Mouse (Mus musculus) NIH3T3 (cell line): ENCODE measurements around the gene Ehf.
A peak's percentile ranks its signal among the peaks of the same experiment; 100 is the strongest.

ENCODE experiments used
- DNase-seq: peaks from one replicate; pipeline ENCODE4 v3.0.0-alpha.2; 2012; ENCODE audit warnings: low read depth

Ehf gene

DNA sequence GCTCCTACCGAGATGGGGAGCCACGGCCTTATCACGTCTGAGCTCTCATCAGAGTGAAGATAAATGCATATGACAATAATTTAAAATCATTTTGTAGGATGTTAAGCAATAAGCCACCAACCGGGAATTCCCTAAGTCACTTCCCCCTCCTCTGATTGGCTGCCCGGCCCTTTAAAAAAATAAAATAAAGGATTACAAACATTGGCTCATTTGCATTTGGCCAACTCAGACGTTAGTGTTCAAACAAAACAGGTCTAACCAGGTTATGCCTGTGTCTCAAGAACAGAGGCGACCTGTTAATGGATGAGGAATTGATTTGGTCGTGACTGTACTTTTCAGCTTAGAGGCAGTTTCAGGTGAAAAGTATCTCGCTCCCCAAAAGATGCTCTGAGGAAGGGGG lies at the start of gene Ehf:
Ehf (minus strand) TSS at position 147 of the 400 bp plus-strand sequence.
- DNase-seq = no peak

DNA sequence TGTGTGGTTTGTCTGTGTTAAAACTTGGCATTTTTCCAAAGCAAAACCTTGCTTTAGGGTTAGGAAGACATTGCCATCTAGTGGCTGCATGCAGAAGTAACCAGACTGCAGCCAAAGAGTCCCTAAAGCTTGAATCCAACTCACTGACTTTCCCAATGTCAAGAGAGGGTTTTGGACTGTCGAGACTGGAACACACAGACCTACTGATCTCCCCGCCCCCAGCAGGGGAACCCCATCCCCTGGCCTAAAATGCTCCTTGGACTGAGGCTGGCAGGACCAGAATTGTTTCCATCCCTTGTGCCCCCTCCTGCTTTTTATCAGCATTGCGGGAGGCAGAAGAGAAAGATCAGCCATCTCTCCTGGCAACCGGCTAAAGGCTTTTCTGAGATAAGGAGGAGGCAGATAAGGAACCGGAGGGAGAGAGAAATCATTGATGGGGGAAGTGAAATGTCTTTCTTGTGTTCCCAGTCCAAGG lies 44.4 kb upstream of the Ehf start:
- peak; percentile 78 for DNase-seq

DNA sequence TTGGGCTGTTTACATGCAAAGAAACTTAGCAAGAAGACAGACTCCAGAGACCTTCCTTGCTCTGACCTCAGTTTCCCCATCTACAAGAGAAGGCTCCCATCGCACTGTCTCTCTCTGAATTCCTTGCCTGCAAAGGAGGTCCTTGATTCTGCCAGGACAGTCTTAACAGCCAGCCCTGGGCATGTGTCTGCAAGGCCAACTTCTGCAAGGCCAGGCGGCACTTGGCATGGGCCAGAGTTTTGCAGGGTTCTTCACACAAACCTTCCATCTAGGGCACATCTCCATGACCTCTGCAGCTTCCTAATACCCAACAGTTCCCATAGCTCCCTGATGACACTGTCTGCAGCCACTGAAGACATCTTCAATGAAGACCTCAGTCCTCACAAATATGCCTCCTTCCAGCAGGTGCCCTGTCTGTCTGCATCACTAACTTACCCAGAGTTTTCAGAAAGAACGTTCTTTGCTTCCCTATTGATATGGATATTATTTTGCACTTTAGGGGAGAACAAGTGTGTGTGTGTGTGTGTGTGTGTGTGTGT lies 43.7 kb upstream of the Ehf start:
- no peak for DNase-seq

DNA sequence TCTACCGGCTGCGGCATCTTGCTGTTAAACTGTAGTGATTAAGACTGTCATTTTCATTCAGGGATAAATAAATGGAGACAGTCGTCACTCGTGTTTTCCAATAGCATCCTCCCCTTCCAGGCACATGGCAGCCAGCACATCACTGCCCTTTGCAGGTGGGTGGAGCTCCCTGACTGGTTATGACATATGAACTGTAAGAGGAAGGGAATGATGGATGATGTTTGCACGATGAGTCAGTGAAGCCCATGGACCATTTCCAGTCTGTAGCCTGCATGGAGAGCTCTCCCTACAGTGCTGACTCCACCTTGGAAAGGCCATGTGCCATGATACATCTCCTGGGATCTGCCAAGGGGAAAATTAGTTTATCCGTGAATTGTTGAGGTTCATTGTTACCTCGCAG lies 40.5 kb upstream of the Ehf start:
- DNase-seq = peak; percentile 86

DNA sequence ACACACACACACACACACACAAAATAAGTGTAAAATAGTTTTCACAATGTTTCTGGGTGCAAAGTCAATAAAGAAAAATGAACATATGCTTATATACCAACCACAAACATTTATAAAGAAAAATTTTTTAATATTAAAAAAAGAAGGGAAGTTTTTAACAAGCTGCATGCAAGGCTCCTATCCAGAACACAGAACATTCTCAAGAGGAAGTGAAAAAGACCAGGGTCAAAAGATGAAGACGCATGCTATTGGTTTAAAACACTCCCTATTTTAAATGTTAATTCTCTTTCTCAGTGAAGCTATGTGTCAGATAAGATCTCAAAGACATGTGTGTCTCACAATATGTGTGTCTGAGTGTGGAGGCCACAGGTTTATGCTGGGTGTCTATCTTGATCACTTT lies 39.0 kb upstream of the Ehf start:
- no peak for DNase-seq

DNA sequence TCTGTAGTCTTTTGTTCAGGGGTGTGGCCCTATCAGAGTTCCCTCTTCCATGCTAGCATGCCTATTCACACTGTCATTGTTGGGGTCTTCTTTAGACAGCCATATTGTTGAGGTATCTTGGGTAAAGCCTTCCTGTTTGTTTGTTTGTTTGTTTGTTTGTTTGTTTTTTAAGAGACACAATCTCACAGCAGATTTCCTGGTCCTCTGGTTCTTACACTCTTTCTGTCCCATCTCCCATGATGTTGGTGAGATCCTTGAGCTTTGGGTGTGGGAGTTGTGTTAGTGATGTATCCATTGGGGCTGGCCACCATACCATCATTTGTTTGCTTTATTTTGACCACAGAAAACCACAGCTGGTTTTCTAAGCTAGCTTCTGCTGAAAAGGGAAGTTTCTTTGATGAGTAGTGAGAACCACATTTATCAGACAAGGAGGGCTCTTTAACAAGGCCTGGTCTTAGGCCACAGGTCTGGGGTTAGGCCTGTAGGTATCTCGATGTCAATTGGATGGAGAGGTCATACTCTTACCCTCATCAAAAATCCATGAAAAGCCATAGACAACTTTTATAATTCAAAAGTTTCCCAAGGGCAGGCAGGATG lies 38.4 kb upstream of the Ehf start:
- DNase-seq = no peak

DNA sequence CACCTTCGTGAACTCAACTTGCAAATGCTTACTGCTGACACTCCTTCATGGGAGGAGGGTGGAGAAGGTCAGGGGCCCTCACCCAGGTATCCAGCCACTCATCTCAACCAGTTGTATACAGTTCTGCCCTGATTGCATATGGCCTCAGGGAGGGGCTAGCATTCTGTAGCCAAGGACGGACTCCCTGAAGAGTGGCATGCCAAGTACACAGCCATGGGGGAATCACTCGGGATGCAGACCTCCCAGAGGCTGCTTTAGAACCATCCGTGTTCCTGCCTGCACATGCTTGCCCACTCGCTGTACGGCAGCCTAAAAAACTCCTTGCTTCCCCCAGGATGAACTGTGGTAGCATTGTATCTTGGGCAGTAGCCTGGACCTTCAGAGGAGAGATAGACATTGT lies 35.6 kb upstream of the Ehf start:
- DNase-seq = no peak

DNA sequence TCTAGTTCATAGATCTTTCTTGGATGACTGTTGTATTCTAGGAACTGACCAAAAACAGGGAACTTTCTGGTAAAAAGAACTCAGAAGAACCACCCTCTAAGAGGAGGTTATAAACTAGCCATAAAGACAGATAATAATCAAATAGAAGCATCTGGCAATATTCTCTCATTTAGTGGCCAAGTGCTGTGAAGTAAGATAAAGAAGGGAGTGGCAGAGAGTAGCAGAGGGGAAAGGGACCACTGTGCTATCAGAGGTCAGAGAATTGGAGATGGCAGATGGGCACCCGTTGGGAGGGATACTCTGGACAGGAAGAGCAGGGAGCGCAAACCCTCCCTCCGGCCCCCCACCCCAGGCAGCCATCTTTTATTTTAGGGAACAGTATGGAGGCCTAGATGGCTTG lies 34.3 kb upstream of the Ehf start:
- DNase-seq = no peak

DNA sequence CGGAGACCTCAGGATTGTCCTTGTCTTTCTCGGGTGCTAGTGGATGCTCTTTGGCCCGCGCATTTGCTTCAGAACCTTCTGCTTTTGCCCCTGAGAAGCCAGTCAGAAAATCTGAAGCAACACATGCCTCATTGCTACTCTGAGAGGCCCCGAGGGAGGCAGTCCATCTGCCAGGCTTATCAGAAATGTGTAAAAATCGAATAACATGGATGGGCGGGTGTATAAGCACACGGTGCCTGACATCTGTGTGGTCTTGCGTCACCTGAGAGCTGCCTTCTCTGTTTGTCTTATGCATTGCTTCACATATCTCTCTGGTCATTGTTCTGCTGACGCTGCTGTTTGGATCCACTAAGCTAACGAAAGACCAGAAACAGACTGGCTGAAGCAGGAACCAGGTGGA lies 33.5 kb upstream of the Ehf start:
- DNase-seq = no peak

DNA sequence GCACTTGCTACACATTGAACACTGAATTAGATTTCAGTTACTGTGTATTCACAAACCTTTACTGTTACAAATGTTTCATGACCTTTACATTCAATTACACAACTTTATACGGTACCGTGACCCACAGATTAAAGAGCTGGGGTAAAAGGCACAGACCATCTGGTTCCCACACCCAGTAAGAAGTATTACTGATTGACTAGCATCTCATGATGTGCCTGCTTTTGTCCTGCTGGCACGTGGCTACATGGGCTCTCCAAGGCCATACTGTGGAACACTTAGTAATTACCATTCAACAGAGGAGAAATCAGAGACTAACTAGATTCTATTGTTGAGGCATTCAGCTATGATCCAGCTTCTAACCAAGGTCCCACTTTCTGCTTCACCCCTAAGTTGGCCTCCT lies 32.9 kb upstream of the Ehf start:
- no peak for DNase-seq

DNA sequence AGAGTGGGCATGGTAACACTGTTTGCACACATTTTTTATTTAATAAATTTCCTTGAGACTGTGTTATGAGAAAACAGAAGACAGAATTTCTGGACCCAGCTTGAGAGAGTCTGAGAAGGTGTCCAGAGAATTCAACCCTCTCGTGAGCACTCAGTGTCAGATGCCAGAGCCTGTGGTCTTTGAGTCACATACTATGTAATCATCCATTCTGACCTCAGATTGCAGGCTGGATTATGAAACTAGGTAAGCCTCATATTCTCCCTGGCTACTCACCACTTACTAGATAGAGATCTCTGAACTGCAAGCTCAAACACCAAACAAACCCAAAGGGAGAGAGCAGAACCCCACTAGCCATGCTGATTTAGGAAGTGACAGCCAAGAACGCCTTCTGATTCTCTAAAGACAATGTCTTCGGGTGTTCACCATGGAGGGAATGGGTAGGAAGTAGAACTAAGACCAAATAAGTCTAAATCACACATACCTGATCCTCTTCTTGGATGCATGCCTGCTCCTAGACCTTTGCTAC lies 28.7 kb upstream of the Ehf start:
- DNase-seq = peak; percentile 6

DNA sequence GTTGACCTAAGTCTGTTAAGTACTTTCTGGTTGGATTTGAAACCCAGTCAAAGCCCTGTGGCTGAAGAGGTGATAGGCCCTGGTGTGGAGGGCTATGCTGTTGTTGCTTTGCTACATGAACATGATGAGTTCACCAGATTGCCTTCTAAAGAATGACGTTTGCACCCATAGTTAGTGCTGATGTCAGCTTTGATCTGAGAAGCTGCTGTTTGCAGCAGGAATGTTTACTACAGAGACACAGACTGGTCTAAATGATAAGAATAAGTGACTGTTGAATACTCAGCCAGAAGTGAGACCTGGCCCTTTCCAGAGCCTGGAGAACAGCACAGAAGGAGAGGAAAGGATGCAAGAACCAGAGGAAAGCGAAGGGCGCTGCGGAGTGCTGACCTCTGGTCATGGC lies 25.7 kb upstream of the Ehf start:
- DNase-seq = no peak

DNA sequence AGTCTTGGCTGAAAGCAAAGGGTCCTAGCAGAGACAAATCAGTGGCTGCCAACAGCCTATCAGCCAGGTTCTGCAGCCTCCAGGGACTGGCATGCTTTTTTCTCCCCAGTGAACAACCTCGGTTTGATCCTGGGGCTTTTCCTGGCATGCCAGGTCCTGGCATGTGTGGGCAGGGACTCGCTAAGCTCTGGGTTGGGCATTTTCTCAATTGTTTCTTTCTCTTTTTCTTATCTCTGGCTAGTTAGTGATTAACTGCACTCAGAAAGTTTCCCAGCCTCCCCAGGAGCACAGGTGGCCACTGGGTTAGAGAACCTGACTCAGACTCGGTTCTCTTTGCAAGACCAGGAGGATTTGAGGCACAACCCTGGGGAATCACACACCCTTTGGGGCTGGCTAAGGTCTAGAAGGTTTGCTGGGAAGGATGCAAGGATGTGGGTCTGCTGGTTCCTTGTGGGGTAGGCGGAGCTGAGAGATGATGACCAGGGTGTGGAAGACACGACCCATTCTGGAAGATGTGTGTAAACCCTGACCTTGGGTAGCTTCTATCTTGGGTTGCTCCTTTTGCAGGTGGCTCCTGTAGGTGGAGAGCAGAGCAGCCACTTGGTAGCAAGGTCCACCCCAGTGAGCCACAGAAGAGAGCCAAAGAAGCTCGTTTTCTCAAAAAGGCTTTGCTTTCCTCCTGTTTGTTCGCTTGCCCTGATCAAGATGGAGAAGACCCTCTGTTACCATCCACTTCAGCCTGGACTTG lies 22.4 kb upstream of the Ehf start:
- DNase-seq = no peak

DNA sequence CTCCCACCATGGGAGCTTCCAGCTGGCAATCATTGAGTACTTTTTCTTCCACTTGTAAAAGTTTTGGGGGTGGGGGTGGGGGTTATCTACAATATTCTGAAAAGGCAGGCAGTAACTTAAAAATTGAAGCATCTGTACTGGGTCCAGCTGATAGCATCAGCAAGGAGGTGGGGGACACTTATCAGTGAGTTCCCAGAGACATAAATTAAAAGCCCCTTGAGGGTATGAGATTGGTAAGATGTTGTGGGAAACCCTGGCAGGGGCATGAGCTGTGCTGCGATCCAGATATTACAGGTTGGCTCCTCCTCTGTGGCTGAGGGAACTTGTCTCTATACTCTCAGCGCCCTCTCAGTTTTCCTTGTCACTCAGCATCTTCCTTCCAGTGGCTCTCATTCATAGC lies 21.2 kb upstream of the Ehf start:
- no peak for DNase-seq

DNA sequence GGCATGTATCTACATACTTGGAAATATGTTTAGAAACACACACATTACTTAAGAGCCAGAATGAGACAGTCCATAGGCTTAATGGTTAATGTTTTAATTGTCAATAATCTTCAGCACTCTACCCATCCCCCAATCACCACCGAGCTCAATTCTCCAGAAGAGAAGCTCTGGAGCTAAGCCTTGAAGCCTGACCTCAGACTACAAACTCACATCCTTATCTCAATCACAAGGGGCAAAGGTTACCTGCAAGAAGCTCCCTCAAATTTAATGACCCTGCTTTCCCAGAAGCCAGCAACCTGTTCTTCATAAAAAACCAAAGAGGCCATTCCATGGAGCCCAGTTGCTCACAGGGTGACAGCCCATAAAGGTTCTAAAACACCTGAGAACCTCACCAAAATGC lies 19.1 kb upstream of the Ehf start:
- DNase-seq = no peak

DNA sequence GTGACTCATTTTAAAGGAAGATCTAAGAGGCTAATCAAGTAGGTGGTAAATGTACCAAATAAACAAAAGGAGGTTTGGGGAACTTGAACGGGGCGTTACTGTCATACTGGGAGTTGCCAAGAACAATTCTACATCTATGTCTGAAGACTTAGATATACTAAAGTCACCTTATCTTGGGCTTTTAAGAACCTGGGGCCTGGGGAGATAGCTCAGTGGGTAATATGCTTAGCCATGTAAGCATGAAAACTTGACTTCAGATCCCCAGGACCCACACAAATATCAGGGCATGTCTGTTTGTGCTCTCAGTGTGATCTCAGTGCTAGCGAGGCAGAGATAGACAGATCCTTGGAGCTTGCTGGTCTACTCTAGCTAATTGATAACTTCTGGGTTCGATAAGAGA lies 18.6 kb upstream of the Ehf start:
- no peak for DNase-seq

DNA sequence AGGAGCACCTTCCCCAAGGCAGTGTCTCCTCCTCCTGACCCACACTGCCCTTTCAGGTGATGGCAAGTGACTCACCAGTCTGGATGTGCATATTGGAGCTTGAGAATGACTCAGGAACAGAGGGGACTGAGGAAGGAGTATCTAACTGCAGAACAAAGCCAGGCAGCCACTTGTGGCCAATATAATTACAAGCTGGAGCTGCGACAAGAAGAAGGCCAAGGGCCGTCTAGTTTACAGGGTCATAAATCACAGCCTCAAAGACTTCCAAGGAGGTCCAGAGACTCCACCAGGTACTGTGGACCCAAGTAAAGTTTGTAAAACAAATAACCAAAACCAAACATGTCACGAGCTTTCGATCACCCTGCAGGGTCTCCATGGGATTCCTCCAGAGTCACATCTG lies 10.9 kb upstream of the Ehf start:
- DNase-seq = no peak

DNA sequence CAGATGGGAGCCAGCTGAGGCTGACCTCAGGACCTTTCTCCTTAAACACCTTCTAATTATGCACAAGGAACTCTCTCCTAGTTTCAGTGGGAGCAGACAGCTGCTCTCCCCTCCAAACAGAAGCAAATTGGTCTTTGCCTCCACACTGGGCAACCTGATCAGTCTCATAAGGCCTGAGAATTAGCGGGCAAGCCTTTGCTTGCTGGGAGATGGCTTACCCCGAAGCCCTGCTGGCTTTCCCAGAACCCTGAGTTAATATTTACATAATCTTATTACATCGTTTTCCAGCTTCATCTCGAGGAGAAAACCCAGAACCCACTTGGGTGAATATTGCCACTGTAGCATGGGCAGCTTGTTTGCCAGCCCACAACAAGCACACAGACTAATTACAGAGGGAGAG lies 9.6 kb upstream of the Ehf start:
- DNase-seq = no peak

DNA sequence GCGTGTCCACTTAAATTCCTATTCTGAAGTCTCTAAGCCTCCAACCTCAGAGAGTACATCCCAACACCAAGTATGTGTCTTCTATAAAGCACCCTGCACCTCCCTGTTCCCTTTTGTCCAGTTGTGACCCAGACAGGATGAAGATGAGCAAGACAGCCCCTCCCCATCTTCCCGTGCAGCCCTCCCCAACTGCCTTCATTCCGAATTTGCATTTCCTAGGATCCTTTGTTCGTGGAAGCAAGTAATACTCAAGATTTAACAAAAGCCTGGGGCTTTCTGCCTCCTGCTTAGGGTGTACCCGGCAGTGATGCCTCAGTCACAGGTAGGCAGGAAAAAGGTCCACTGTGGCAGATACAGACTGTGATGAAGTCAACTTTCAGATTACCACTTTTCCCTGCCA lies 7.6 kb upstream of the Ehf start:
- no peak for DNase-seq

DNA sequence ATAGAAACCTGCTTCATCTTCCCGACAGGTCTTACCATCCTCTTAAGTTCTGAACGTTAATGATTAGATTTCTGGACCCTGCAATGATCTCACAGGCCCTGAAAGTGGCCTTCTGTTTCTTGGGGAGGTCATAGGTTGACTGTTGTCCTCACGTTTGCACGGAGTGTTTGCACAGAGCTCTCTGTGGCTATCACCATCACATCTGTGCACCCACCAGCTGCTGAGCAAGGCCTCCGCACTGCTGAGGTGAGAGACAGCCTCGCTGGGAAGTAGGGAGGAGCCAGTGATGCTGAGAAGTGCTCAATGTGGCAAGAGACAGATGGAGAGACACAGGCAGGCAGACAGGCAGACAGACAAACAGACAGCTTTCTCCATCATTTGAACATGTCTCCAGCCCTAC lies 3.6 kb upstream of the Ehf start:
- DNase-seq = no peak

DNA sequence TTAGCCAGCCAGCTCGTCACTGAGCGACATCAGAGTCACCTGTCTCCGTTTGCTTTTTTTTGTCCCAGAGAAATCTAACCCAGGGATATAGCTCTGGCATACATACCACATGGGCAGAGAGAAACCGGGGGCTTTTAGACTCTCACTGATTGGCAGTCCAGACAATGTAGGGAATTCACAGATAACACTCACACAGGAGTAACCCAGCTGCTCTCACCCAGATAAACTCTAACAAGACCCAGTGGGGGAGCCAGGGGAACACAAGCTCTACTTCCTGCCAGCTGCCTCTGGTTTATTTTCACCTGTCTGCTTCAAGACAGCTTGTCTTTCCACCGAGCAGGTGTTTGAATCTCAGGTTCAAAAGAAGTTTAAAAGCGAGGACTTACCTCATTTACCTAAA lies 409 bp downstream of the Ehf start:
- no peak for DNase-seq

DNA sequence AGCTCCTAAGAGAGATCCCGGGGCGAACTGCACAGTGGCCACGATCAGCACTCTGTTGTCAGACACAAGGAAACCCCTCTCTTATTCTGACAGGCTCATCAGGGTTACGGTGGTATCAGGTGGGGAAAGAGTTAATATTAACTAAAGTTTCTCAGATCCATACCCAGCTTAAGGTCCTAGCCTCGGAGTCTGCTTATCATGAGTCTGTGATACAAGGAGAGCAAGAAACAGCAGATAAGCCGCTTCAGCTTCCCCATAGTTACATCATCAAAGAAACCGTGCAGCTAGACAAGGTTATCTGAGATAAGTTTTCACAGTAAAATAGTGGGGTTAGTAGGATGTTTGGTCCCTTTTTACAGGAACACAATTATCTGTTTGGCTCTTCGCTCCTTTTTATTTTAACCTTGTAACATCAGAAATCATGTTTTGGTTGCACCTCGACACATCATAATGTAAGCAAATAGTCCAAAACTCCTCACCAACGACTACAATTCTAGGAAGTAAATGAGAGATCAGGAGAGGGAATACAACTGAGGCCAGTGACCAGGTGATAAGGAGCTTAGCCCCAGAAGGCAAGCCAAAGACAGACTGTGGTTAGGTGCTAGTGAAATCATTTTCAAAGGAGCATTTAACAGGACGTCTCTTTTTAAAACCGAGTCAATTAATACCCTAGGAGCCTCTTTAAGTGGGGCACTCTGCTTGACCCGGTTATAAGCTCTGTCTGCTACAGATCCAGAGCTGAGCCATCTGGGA lies 4.2 kb downstream of the Ehf start:
- DNase-seq = no peak

DNA sequence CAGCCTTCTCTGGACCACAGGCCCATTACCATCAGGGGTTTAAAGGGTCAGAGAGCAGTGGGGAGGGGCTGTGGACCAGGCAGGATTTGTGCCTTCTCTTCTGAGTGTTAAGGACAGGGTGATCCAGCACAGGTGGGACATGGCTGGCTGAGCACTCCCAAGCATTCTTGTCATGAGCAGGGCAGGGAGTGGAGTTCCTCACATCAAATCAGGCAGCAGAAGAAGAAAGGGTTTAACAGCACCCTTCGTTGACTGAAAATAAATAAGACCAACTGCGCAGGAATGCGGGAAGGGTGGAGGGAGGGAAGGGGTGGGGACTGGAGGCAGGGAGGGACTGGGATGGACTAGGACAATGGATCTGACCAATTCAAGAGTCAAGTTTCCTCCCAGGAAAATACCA lies 8.6 kb downstream of the Ehf start:
- no peak for DNase-seq
